Mouse (Mus musculus) forebrain, embryonic 16.5 days (tissue): ENCODE measurements at regions not wholly inside any gene's neighbourhood (a gene's known extent, or its start where the extent isn't known, plus 50 kb on each side); places are given as distances from the start of the nearest gene placed in this dataset.

Experiments used
- ATAC-seq: fragments of 200-750 bp; cut with Nextera tagmentation; 2 replicates; pipeline ENCODE4 v1.8.0; 2017; ENCODE audit warnings: mild to moderate bottlenecking, moderate library complexity
- H3K27ac ChIP-seq: fragments of 300-500 bp; sonication (generic); 2 replicates; pipeline ENCODE4 v1.5.1; 2014; ENCODE audit warnings: low read length, control low read depth
- H3K27me3 ChIP-seq: fragments of 300-500 bp; sonication (generic); replicated peaks from 2 replicates; pipeline ENCODE4 v1.6.1; 2014; ENCODE audit warnings: low read length; ENCODE audit not compliant: control insufficient read depth, insufficient read depth
- H3K36me3 ChIP-seq: fragments of 300-500 bp; sonication (generic); 2 replicates; pipeline ENCODE4 v1.6.1; 2014; ENCODE audit not compliant: control insufficient read depth, insufficient read depth
- H3K4me1 ChIP-seq: fragments of 300-500 bp; sonication (generic); replicated peaks from 2 replicates; pipeline ENCODE4 v1.6.1; 2014; ENCODE audit warnings: low read length; ENCODE audit not compliant: control insufficient read depth, insufficient read depth
- H3K4me2 ChIP-seq: fragments of 300-500 bp; sonication (generic); 2 replicates; pipeline ENCODE4 v1.6.1; 2014; ENCODE audit warnings: mild to moderate bottlenecking, low read length, control low read depth
- H3K4me3 ChIP-seq: fragments of 300-500 bp; sonication (generic); replicated peaks from 2 replicates; pipeline ENCODE4 v1.5.1; 2014; ENCODE audit warnings: mild to moderate bottlenecking, low read length, control low read depth
- H3K9ac ChIP-seq: fragments of 300-500 bp; sonication (generic); replicated peaks from 2 replicates; pipeline ENCODE4 v1.6.1; 2014; ENCODE audit warnings: low read depth, low read length, control low read depth
- H3K9me3 ChIP-seq: fragments of 300-500 bp; sonication (generic); 2 replicates; pipeline ENCODE4 v1.6.1; 2016; ENCODE audit warnings: low read length; ENCODE audit not compliant: control insufficient read depth
- WGBS: fragments of 180-500 bp; shearing (Covaris S2); extraction: QIAGEN DNeasy Blood & Tissue Kit; methylation state at CpG from one replicate; pipeline ENCODE4 v1.1.7; 2014; 5-methylcytosine and 5-hydroxymethylcytosine counted together

DNA sequence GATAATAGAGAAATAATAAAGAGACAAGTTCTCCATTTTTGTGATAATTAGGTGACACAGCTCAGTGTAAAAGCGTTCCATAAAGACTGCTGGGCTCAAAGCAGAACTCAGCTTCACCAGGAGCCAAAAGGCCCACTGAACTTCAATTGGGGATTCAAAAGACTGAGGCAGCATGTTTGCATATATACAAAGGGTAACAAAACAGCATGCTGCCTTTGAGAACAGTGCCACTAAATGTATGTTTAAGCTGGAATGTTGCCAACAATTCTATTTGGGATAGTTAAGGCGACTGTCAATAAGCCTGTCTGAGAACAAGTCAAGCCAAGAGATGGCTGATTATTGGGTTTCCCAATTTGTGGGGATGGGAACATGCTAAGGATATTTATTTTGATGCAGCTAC lies 642.3 kb downstream of the Actrt1 start:
- no peak overlapping the region for H3K27ac ChIP-seq
- WGBS, result 20% methylated on average over 2 of the region's 2 CpGs
- H3K27me3 ChIP-seq, result no peaks in the 10 kb centered on the region
- ATAC-seq, result 0 out of 2 replicates have a peak, but pooled peaks have one; percentile 47
- no peak overlapping the region for H3K4me2 ChIP-seq
- H3K36me3 ChIP-seq, result no peaks in the 10 kb centered on the region
- no peak overlapping the region for H3K4me3 ChIP-seq
- no peaks in the 10 kb centered on the region for H3K4me1 ChIP-seq
- no peaks in the 10 kb centered on the region for H3K9me3 ChIP-seq
- H3K9ac ChIP-seq, result no peak overlapping the region

DNA sequence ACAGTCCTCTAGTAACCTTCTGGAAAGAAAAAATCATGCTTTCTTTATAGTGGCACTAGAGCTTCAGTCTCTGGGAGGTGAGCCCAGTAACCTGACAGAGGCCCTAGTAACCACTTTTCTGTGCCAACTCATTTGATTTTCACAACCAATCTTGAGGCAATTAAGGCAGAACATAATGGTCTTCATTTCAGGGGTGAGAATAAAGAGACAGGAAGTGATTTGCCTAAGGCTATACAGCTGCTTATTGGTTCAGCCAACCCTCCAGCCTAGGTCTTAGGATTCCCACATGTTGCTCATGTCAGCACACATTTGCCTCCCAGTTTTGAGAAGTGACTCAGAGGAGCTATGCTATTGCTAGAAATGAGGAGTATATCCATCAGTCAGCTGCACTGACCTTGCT lies 670.2 kb downstream of the Actrt1 start:
- Histone ChIP-seq H3K4me2 (no peak overlapping the region), H3K9ac (no peak overlapping the region), H3K4me3 (no peak overlapping the region), H3K36me3 (no peaks in the 10 kb centered on the region), H3K27ac (no peak overlapping the region), H3K27me3 (no peaks in the 10 kb centered on the region), H3K9me3 (no peaks in the 10 kb centered on the region), H3K4me1 (no peaks in the 10 kb centered on the region)
- ATAC-seq, result peak; percentile 43; the same call in 1 of the 2 replicates

DNA sequence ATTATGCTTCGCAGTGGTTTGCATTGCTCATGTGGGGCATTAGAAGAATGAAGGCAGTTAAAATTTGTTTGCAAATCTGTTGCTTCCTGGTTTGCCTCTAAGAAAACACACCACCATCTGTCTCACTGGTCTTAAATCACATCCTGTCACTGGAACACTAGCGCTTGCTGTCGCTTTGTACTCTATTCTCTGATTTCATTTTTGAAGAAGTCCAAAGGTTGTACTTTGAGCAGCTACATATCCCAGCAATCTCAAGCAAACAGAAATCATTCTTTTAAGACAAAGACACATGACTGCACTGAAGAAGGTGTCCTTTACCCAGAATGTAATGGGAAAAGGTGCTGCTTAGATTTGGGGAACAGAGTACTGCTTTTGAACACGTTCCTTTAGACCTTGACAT lies 680.7 kb downstream of the Actrt1 start:
- Histone ChIP-seq H3K36me3 (no peaks in the 10 kb centered on the region), H3K27me3 (no peaks in the 10 kb centered on the region), H3K4me3 (no peak overlapping the region), H3K4me2 (no peak overlapping the region), H3K9me3 (no peaks in the 10 kb centered on the region), H3K27ac (no peak overlapping the region), H3K9ac (no peak overlapping the region), H3K4me1 (no peaks in the 10 kb centered on the region)
- WGBS, result 58% methylated on average over 4 of the region's 4 CpGs
- no peak for ATAC-seq

DNA sequence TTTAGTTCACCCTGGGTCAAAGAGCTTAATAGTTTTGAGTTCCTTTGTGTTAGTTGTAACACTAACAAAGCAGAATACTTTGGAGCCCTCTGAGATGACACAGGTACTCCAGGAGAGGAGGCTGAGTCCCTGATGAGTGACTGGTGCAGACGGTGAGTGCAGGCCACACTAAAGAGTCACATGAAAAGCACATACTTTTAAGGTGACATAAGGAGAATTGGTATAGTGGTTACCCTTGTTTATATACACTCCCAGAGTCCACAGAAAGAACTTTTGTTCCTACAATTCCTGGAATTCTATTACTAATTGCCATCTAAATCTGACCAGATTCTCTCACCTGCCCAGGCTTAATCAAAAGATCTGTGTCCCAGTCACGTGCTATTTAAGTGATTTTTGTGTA lies 681.3 kb downstream of the Actrt1 start:
- 54% methylated on average over 2 of the region's 2 CpGs for WGBS
- no peaks in the 10 kb centered on the region for H3K36me3 ChIP-seq

DNA sequence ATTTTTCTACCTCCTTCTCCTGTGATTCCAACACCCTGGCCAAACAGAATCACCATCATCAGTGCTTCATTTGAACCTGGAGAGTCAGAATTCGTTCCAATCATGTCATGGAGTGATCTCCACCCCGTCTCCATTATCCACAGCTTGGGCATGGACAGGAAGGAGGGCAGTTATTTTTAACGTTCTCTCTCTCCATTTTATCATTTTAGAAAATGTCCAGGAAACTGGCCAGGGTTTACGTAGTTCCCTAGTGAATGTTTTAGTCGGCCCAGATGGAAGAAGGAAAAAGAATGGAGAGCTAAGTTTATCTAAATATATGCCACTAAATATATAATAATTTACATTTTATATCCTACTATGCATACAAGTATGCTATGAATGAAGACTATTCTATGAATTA lies 701.0 kb downstream of the Actrt1 start:
- Histone ChIP-seq H3K27ac (no peak overlapping the region), H3K4me2 (no peak overlapping the region), H3K4me1 (no peaks in the 10 kb centered on the region), H3K9ac (no peak overlapping the region), H3K9me3 (no peaks in the 10 kb centered on the region), H3K27me3 (no peaks in the 10 kb centered on the region), H3K4me3 (no peak overlapping the region), H3K36me3 (no peaks in the 10 kb centered on the region)
- 87% methylated on average over 5 of the region's 5 CpGs for WGBS
- ATAC-seq, result no peak

More for the DNA sequence above, 681.3 kb downstream of the Actrt1 start:
- Histone ChIP-seq H3K27me3 (no peaks in the 10 kb centered on the region), H3K4me3 (no peak overlapping the region), H3K9ac (no peak overlapping the region), H3K4me1 (no peaks in the 10 kb centered on the region), H3K4me2 (no peak overlapping the region), H3K9me3 (no peaks in the 10 kb centered on the region), H3K27ac (no peak overlapping the region)
- no peak for ATAC-seq

DNA sequence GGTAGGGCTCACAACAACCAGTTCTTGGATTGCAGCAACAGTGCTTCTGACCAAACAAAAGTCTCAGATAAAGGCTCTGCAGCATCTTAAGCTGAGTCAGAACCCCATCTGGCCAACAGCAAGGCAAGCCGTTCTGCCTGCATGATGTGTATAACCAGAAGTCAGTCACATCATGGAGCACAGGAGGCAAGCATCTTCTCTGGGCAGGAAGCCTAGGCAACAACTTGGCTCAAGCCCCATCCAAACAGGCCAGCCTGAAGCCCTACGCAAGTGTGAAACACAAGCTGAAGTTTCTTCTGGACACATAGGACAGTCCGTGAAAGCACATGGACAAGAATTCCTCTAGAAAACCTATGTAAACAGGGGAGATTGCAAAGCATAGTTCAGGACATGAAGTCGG lies 739.7 kb downstream of the Actrt1 start:
- WGBS, result 84% methylated on average over 4 of the region's 4 CpGs
- H3K27ac ChIP-seq, result no peak overlapping the region
- H3K27me3 ChIP-seq, result no peaks in the 10 kb centered on the region
- H3K4me2 ChIP-seq, result no peak overlapping the region
- no peak overlapping the region for H3K9ac ChIP-seq
- no peaks in the 10 kb centered on the region for H3K36me3 ChIP-seq
- no peak for ATAC-seq
- no peaks in the 10 kb centered on the region for H3K9me3 ChIP-seq
- no peaks in the 10 kb centered on the region for H3K4me1 ChIP-seq
- H3K4me3 ChIP-seq, result no peak overlapping the region
